Mouse (Mus musculus) thymus, postnatal 4 days (tissue): ENCODE results near the gene Hs3st4.

Source experiments
- DNase-seq: peaks from one replicate; pipeline ENCODE4 v3.0.0; 2021

The Hs3st4 gene

GRCm38 (mm10) chr7:123982461-123983038 is at the start of gene Hs3st4:
Gene Hs3st4, plus strand, starts transcription at chr7:123982869.
- DNase-seq: peak; percentile 13

DNA sequence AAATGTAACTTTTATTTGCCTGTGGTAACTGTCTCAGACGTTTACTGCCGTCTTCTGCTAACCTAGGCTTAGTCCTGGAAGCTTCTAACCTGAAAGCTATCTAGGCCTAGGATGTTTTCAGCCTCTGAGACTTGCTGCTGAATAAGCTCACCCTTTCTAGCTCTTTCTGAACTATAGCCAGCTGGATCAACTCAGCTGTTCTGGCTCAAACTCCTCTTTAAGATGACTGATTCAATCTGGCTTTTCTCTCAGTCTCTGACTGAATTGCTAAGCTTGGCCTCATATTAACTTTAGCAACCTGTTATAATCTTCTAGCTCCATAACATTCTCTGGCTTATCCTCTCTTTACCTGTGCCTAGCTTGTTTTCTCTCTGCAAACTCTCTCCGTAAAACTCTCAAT is 35.8 kb upstream of the Hs3st4 start:
- no peak for DNase-seq

DNA sequence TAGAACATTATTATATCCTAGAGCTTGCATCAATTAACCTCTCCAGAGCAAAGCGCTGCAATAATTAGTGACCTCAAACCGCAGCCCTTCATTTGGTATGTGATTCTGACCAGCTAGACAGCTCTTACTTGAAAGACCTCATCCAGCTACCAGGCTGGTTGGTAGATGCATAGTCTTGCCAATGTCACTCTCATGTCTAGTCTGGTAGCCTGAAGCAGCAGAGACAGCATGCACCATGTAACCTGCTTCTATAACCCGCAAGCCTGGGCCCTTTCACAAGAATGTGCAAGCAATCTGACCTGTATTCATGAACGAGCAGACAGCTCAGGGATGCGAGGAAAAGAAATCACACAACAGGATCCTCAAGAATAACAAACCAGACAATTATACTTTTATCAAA is 19.6 kb upstream of the Hs3st4 start:
- DNase-seq: no peak

- no peak for DNase-seq
Measured at GRCm38 (mm10) chr7:123964559-123965142, 18.0 kb upstream of the Hs3st4 start.

GRCm38 (mm10) chr7:123965515-123965914 is 17.2 kb upstream of the Hs3st4 start:
- DNase-seq: no peak

DNA sequence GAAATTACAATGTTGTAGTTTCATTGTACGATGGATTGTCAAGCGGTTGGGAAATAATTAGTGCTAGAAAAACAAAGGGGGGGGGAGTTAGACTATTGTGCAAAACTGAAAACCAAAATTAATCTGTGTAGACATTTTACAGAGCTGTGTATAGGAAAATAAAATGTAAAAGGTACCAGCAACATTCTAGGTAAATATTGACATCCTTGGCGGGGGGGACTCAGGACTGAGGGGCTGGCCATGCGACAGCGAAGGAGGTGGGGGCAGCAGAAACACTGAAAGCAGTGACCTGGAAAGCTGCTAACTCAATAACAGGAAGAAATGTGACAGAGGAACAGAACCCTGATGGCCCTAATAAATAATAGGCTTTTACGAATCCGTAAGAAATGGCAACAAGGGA is 7.2 kb upstream of the Hs3st4 start:
- no peak for DNase-seq

DNA sequence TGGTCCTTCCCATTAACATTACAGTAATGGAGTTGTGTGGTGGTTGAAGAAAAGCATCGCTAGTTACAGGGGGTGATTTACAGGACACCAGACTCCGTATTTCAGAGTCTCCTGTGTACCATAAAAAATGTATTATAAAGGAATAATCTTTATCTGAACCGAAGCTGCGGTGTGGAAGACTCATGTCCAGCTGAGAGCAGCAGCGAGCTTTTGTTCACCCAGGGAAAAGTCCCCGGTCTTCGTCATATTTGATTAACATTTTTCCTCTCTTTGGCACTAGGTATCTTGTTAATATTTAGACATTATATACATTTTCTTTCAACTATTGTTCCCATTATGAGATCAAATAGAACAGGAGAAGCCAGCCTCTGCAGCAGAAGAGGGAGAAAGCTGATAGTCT is 1.2 kb upstream of the Hs3st4 start:
- no peak for DNase-seq

DNA sequence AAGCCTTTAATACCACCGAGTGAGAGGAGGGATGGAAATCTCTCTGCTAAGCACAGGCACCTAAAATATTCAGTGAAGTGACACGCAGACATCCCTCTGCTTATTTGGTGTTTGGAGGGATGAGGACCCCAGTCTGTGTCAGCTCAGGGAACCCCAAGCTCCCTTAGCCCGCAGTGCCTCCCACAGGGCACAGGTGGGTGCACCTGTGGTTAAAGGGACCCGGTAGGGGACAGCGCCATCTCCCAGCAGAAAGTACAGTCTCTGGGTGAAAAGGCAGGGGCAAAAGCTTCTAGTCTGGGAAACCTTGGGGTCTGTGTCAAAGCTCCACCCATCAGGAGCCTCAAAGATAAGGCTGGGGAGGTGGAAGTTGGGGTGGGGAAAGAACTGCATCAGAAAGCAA is 659 bp upstream of the Hs3st4 start:
- no peak for DNase-seq

DNA sequence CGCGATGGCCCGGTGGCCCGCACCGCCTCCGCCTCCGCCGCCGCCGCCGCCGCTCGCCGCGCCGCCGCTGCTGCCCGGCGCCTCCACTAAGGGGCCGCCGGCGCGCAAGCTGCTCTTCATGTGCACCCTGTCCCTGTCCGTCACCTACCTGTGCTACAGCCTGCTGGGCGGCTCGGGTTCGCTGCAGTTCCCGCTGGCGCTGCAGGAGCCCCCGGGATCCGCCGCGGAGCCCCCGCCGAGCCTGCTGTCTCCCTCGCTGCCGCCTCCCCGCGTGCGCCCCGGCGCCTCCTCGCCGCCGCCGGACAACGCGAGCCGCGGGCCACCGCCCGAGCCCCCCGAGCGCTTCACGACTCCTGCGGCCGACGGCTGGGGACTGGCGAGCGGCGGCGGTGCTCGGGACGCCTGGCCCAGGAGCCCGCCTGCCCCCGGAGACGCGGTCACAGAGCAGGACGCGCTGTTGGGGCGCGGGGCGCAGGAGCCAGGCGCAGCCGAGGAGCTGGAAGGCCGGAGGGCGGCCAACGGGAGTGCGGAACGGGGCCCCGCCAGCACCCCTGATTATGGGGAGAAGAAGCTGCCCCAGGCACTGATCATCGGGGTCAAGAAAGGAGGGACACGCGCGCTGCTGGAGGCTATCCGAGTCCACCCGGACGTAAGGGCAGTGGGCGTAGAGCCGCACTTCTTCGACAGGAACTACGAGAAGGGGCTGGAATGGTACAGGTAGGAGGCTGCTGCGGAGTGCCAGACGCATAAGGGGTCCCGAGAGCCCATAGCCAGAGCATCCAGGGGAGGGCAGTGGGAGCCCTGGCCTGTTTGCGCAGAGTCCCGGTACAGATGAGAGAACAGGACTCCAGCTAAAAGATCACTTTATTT is 743 bp downstream of the Hs3st4 start:
- DNase-seq: peak; percentile 16

- no peak for DNase-seq
Measured at GRCm38 (mm10) chr7:123992121-123992520, 9.5 kb downstream of the Hs3st4 start.

GRCm38 (mm10) chr7:123997266-123997665 is 14.6 kb downstream of the Hs3st4 start:
- DNase-seq: no peak

DNA sequence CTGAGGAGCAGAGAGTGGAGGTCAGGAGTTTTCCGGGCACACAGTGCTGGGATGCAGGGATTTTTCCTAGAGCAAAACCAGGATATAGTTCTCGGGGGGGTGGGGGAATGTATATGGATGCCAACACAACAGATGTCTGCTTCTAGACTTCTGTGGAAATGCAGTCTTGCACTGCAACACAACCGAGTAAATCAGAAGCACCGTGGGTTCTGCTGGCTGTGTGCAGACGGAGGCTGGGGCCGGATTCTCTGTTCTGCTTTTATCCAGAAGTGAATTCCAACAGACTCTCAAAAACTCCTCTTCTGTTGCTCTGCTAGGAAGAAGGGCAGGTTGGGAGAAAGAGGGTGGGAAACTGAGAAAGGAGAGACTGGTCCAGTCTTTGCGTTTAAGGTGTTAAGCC is 15.9 kb downstream of the Hs3st4 start:
- no peak for DNase-seq

DNA sequence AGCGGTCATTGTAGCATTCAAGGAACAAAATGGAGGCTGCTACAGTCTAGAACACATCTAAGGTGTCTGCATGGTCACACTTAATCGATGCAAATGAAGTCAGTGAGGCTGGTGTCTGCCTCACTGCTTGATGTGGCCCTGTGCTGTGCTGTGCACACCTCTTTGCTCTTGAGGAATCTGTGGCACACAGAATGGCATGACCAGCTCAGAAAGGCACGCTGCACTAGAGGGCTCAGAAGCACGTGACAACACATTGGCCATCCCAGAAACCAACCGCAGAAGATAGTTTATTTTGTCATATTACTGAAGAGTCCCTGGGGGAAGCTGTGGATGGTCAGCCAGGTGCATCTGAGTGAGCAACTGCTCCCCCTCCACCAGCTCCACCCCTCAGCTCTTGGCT is 44.2 kb downstream of the Hs3st4 start:
- no peak for DNase-seq

GRCm38 (mm10) chr7:124032236-124032635 is 49.6 kb downstream of the Hs3st4 start:
- DNase-seq: no peak

- DNase-seq: no peak
Measured at GRCm38 (mm10) chr7:124033332-124033731, 50.7 kb downstream of the Hs3st4 start.

DNA sequence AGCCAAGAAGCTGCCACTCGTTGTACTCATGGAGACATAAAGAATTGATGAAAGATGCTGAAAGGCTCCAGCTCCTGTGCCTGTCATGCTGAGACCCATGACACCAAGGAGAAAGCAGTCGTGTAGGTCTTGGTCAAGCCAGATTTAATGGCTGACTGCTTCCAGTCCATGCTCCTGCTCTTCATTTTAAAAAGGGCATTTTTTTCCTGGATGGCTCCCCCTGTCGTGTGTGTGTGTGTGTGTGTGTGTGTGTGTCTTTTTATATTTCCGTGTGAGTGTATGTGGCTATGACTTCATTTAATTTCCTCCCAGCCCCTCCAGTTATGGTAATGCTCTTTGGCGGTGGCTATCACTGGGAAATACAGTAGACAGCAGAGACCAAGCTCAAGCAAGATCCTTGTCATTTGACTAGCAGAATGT is 54.6 kb downstream of the Hs3st4 start:
- DNase-seq: no peak

- DNase-seq: no peak
Measured at GRCm38 (mm10) chr7:124039142-124039541, 56.5 kb downstream of the Hs3st4 start.

DNA sequence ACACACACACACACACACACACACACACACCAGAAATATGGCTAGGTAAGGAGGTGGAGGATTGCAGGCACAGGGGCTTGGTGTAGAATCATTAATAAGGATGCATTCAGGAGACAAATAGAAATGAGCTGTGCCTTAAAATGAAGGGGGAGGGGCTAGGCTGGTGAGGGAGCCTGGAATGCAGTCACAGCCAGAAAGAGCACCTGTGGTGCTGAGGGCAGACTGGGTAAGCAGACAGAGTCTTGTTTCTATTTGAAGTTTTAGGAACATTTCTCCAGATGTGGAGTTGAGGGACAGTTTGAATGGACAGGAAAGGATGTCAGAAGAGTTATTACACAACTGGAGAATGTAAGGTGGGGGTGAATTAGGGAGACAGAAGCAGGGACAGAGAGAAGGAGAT is 64.7 kb downstream of the Hs3st4 start:
- no peak for DNase-seq

DNA sequence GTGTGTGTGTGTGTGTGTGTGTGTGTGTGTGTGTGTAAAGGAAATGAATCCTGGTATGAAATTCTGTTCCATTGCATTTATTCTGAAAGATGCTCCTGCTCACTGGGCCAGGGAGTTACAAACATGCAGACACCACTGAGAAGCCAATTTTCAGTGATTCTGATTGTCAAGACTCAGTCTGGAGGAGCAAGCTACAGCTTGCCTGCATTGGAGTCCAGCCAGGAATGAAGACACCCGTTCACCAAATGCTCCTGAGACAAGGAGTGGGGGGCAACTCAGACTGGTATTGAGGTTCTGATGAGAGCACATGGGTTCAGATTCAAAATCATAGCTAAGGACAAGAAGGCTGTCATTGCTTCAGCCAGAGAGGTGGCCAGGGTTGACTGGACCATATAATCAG is 66.3 kb downstream of the Hs3st4 start:
- no peak for DNase-seq

GRCm38 (mm10) chr7:124050421-124050820 is 67.8 kb downstream of the Hs3st4 start:
- no peak for DNase-seq

GRCm38 (mm10) chr7:124083741-124084140 is 101.1 kb downstream of the Hs3st4 start:
- DNase-seq: no peak

DNA sequence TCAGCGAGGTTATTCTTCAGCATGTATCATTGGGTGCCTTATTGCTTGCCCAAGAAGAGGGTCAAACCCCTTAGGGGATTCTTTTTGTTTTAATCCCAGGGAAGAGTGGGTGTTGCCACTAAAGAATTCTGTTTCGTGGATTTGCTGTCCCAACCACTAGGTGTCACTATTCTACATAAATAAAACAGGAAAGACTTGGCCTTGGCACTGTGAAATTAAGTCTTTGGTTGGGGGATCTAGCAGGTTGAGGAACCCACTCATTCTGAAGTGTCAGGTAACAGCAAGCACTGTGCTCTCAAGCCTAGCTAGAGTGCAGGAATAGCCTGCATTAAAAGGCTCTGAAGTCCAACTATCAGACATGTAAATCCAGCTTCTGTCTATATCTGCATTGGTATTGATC is 146.3 kb downstream of the Hs3st4 start:
- no peak for DNase-seq

DNA sequence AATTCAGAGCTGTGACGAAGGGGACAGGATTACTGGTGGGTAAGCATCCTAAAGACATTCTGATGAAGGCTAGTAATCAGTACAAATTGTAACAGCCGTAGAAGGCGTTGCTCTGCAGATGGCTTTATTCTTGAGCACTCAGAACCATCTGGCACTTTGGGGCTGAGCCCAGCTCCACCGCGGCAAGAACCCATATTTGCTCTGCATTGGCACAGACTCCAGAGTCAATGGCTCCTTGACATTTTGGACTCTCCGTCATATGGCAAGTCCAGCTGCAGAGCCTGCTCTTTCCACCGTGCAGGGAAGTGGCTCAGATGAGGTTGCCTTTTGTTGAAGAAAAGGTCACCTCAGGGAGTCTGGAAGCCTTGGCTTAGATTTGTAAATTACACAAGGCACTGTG is 148.6 kb downstream of the Hs3st4 start:
- DNase-seq: no peak

GRCm38 (mm10) chr7:124136133-124136532 is 153.5 kb downstream of the Hs3st4 start:
- no peak for DNase-seq
